Mouse (Mus musculus): ENCODE data around the gene Ercc5. TPM values are rescaled to one million over a fixed set of nuclear protein-coding genes. Genes with fewer than 3 reads are reported as not detected.

The Ercc5 gene
- 14.1 TPM for polyA plus RNA-seq (2014; fragmentation: Illumina TruSeq; extraction: RNeasy Lipid Tissue Mini Kit (QIAGEN cat#74804); ENCODE audit: low read depth, low replicate concordance)

GRCm38 (mm10) chr1:44147563-44148381, at the start of gene Ercc5:
Gene Ercc5 (plus strand): TSS chr1:44147744.

GRCm38 (mm10) chr1:44102259-44102717, 45.3 kb upstream of the Ercc5 start, which contains the start of gene Tex30:
Gene Tex30 (minus strand): TSS chr1:44102441.

DNA sequence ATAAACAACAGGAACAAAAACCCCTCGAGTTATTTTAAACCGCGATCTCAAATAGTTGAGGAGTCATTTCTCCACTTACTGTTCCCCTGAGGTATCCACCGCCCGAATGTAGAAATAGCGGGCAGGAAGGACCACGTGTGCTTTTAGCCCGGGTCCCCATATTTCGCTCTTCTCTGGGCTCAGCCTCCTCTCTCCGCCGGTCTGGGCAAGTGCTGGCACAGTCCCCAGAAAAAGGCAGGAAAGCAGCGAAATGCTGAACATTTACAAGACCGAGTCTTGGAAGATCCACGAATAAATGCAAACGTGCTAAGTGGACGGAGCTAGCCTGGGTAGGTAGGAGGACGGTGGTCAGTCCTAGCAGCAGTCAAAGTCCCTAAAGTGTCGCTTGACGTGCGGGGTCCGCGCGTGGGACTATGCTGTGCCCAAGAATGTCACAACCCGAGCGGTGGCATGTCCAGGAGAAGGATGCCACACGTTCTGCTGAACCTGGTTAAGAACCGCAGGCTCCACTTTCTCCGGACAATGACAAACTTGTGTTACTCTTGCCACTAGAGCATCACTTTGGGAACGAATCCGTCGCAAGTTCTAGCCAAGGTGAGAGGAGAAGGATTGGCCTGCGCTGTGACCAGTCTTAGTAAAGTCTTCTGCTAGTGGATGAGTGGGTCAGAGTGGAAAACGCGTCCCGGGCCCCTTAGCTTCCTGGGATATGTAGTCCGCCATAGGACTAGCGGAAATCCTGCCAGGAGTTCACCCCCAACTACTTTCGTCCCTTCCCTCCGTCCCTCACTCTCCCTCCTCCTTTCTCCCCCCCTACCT, 29.1 kb upstream of the Ercc5 start, which contains the start of the genes Kdelc1 and Bivm:
TSS of gene Kdelc1 (minus strand) at position 570 of the 816 bp plus-strand sequence.
TSS of gene Bivm (plus strand) at position 719 of the 816 bp plus-strand sequence.

DNA sequence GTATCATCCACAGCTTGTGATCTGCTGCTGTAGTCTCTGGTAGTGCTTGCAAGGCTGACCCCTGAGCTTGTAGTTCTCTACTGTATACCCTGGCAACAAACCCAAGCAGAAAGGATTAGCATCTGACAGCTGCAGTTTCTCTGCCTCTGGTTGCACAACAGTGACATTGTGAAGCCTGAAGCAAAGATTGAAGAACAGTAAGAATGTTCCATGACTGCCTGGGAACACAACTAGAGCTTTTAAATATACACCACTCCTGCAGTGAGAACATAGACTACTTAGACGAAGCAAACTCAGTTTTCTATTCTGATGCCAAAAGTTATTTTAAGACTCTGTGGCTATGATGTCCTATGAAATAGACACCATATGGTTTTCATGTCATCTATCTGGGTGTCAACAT, 71.3 kb downstream of the Ercc5 start, which contains the start of gene Mettl21e:
TSS of gene Mettl21e (minus strand) at position 86 of the 400 bp plus-strand sequence.

Other genes starting within 250 kb of the Ercc5 start
- 319 TPM for gene Tpp2, start 214.1 kb upstream of the Ercc5 start, polyA plus RNA-seq (2014; fragmentation: Illumina TruSeq; extraction: RNeasy Lipid Tissue Mini Kit (QIAGEN cat#74804); ENCODE audit: low read depth, low replicate concordance)
- gene Mettl21c, start 127.7 kb upstream of the Ercc5 start, polyA plus RNA-seq (2014; fragmentation: Illumina TruSeq; extraction: RNeasy Lipid Tissue Mini Kit (QIAGEN cat#74804); ENCODE audit: low read depth, low replicate concordance) = not detected
- gene Gm8251, start 85.8 kb upstream of the Ercc5 start, polyA plus RNA-seq (2014; fragmentation: Illumina TruSeq; extraction: RNeasy Lipid Tissue Mini Kit (QIAGEN cat#74804); ENCODE audit: low read depth, low replicate concordance) = 86.4 TPM
- gene Tex30, start 45.3 kb upstream of the Ercc5 start, polyA plus RNA-seq (2014; fragmentation: Illumina TruSeq; extraction: RNeasy Lipid Tissue Mini Kit (QIAGEN cat#74804); ENCODE audit: low read depth, low replicate concordance) = 564 TPM
- 6.2 TPM for gene Kdelc1, start 28.9 kb upstream of the Ercc5 start, polyA plus RNA-seq (2014; fragmentation: Illumina TruSeq; extraction: RNeasy Lipid Tissue Mini Kit (QIAGEN cat#74804); ENCODE audit: low read depth, low replicate concordance)
- gene Bivm, start 28.8 kb upstream of the Ercc5 start, polyA plus RNA-seq (2014; fragmentation: Illumina TruSeq; extraction: RNeasy Lipid Tissue Mini Kit (QIAGEN cat#74804); ENCODE audit: low read depth, low replicate concordance) = 7.6 TPM
- not detected for gene Mettl21e, start 71.2 kb downstream of the Ercc5 start, polyA plus RNA-seq (2014; fragmentation: Illumina TruSeq; extraction: RNeasy Lipid Tissue Mini Kit (QIAGEN cat#74804); ENCODE audit: low read depth, low replicate concordance)